Mouse (Mus musculus): ENCODE measurements around the gene Napsa.

The Napsa gene

GRCm38 (mm10) chr7:44571811-44572210 lies 369 bp upstream of the Napsa start:
- DNase-seq, result no peak

GRCm38 (mm10) chr7:44572956-44573484 lies 840 bp downstream of the Napsa start:
- DNase-seq, result no peak

- no peak for DNase-seq
Observed at GRCm38 (mm10) chr7:44576333-44576844, 4.2 kb downstream of the Napsa start.

DNA sequence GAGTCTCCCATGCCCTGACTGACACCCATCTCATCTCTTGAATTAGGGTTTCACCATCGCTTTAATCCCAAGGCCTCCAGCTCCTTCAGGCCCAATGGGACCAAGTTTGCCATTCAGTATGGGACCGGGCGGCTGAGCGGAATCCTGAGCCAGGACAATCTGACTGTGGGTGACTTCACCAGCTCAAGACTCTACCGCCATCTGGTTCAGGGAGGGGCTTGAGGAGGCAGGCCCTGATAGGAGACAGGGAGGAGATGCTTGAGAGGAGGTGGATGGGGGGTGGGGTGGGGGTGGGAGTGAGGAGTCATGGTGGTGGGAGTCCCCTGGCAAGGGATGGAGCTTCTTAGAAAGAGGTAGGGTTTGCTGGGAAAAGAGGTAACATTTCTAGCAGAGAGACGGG lies 9.5 kb downstream of the Napsa start:
- DNase-seq, result no peak

- no peak for DNase-seq
Observed at GRCm38 (mm10) chr7:44582709-44583108, 10.5 kb downstream of the Napsa start.

DNA sequence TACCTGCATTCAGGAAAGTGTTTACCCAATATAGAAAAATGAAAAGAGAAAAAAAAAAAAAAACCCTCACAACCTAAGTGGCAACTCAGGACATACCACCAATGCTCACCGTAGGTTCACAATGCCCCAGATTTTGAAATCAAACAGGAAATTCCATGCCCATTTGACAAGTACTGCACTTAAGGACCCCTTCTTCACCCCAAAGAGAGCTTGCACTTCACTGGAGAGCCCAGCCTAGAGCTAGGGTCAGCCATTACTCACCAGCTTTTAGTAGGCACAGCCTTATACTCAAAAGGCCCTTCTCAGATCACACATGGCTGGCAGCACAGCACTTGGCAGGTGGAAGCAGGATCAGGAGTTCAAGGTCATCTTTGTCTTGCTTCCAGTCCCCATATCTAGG lies 11.0 kb downstream of the Napsa start:
- DNase-seq, result no peak

- no peak for DNase-seq
Observed at GRCm38 (mm10) chr7:44584265-44584804, 12.2 kb downstream of the Napsa start.

GRCm38 (mm10) chr7:44584921-44585320 lies 12.7 kb downstream of the Napsa start:
- peak in 1 of 2 experiments; percentile 17 for DNase-seq

DNA sequence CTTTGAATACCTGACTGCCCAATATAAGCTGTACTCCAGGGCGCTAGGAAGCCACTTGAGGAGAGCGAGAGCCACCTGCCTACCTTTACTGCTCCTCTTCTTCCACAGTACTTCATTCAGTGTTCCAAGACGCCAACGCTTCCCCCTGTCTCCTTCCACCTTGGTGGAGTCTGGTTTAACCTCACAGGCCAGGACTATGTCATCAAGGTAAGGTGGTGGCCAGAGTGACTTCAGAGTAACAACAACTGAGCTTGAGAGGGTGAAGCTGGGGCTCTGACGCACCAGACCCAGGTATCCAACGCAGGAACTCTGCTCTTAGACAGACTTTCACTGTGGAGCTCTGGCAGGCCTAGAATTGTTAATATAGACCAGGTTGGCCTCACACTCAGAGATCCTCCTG lies 13.4 kb downstream of the Napsa start:
- peak in 1 of 2 experiments; percentile 10 for DNase-seq

GRCm38 (mm10) chr7:44586518-44586917 lies 14.3 kb downstream of the Napsa start:
- DNase-seq, result peak; percentile 85 to 88

- peak; percentile 91 to 93 for DNase-seq
Observed at GRCm38 (mm10) chr7:44586930-44587329, 14.8 kb downstream of the Napsa start.

GRCm38 (mm10) chr7:44587676-44588075 lies 15.5 kb downstream of the Napsa start:
- DNase-seq, result peak; percentile 8 to 20

- peak; percentile 58 to 65 for DNase-seq
Observed at GRCm38 (mm10) chr7:44588338-44588737, 16.2 kb downstream of the Napsa start.

DNA sequence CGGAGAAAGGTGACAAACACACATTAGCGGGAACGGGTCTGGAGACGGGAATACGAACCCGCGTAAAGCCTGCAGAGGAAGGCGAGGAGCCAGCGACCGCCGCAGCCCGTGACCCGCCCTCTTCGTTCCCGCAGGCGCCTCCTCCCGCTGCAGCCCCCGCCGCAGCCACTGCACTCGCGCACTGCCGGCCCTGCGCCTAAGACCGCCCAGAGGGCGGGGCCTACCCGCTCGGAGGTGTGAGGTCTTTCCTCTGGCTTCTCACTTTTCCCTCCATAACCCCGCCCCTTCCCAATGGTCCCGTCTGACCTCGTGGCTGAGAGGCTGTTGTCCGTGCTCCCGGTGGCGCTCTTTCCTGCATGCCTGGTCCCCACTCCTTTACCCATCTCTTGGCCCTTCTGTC lies 17.0 kb downstream of the Napsa start:
- peak; percentile 95 to 97 for DNase-seq

DNA sequence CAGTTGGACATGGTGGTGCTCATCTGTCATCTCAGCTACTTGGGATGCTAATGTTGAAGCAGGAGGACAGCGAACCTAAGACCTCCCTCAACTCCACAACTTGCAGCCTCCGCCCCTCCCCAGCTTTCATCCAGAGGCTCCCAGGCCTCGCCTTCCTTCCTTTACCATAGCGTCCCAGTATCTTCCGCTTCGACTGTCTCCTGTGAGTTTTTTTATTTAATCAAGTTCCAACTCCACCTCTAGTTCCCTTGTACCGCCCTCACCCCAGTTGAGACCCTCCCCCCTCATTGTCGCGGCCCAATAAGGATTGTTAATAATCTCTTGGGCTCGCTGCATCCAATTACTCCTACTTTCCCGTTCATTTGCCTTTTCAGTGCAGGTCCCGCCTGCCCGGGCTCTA lies 17.8 kb downstream of the Napsa start:
- peak; percentile 47 to 58 for DNase-seq

- peak; percentile 97 to 98 for DNase-seq
Observed at GRCm38 (mm10) chr7:44590402-44591347, 18.5 kb downstream of the Napsa start, which contains the start of gene Kcnc3. Gene Kcnc3 (plus strand): TSS chr7:44590664.

- peak; percentile 69 to 76 for DNase-seq
Observed at GRCm38 (mm10) chr7:44591348-44592116, 19.4 kb downstream of the Napsa start.

GRCm38 (mm10) chr7:44593051-44593450 lies 20.9 kb downstream of the Napsa start:
- DNase-seq, result peak; percentile 52 to 77

GRCm38 (mm10) chr7:44593775-44594174 lies 21.6 kb downstream of the Napsa start:
- peak; percentile 98 to 99 for DNase-seq

DNA sequence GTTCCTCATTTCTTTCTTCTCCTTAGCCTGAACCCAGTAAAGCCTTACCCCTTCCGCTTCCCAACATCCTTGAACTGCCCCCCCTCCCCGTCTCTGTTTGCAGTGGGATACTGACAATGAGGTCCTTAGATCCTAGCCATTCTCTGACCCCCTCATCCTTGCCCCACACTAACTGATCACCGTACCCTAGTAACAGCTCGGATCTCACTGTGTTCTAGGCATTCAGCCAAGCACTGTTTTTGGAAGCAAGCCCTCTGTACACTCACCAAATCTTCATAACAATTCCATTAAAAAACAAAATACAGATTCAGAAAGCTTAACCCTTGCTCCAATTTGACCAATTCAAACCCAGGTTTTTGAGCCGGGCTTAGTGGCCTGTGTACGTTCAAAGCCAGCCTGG lies 22.1 kb downstream of the Napsa start:
- DNase-seq, result peak; percentile 85 to 90

DNA sequence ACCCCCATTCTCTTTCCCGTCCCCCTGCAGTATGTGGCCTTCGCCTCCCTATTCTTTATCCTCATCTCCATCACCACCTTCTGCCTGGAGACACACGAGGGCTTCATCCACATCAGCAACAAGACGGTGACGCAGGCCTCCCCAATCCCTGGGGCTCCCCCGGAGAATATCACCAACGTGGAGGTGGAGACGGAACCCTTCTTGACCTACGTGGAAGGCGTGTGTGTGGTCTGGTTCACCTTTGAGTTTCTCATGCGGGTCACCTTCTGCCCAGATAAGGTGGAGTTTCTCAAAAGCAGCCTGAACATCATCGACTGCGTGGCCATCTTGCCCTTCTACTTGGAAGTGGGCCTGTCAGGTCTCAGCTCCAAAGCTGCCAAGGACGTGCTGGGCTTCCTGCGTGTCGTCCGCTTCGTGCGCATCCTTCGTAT lies 23.0 kb downstream of the Napsa start:
- peak; percentile 48 to 55 for DNase-seq

DNA sequence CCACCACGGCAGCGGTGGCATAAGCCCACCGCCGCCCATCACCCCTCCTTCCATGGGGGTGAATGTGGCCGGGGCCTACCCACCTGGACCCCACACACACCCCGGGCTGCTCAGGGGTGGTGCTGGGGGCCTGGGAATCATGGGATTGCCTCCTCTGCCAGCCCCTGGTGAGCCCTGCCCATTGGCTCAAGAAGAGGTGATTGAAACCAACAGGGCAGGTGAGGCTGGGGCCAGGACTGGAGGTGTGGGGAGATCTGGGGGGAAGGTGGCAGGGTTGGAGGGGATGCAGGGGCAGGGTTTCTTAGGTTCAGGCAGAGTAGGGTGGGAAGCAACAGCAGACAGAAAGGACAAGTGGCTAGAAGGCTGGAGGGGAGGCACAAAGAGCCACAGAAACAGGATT lies 23.9 kb downstream of the Napsa start:
- no peak for DNase-seq
